In the genomic region with DNA sequence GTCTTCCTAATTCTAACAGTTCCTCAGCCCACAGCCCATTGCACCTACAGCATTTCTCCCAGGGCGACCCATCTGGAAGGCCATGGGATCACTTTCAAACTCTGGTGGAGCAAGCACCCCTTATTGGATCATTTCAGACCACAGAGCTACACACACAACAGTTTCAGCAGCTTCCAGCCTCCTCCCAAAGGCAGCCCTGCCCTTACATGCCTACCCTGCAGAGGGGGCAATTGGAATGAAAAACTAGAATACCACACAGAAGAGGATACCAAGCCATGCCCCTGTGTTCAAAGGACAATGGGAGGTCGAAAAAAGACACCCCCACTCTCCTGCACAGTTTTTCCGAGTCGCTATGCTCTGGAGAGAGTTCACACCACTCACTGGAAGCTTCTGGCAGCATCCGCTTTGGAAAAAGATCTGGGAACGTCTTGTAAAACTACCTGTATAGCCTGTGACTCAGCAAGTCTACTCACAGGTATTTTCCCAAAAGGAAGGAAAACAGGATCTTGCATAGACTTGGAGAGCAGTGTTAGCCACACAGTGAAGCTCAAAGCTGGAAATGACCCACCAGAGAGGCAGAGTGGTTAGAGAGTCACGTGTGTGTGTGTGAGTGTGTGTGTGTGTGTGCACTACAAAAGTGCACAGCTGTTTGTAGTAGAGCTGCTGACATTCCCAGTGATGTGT, we compare ENCODE assay signal across 19 mouse cellular contexts. TPM values are rescaled to one million over a fixed set of nuclear protein-coding genes. Genes with fewer than 3 reads are reported as not detected.
DNase-seq lines count a peak whose midpoint lies in the region; ATAC-seq and TF ChIP-seq lines count a peak whose summit lies in the region.
"Had no signal": no experiment of that assay in that cellular context is flagged by ENCODE, and none has a peak within 500 bp of the region (broad histone marks: within the 10 kb centered on the region; RNA-seq: fewer than 3 reads in every experiment).

No protein-coding gene starts in this region.

- no peak overlapping the region for H3K4me3 ChIP-seq in forebrain, postnatal 0 days (ENCODE audit: low read depth, low read length)
- H3K4me3 ChIP-seq in forebrain, embryonic 10.5 days = no peak overlapping the region
- no peak overlapping the region for H3K4me3 ChIP-seq in liver, embryonic 11.5 days (ENCODE audit: low read depth, low read length)
- no peak overlapping the region for H3K4me3 ChIP-seq in lung, embryonic 14.5 days (ENCODE audit: low read depth, low read length)
- no peak overlapping the region for H3K4me3 ChIP-seq in limb, embryonic 10.5 days
- H3K4me3 ChIP-seq: embryonic facial prominence, embryonic 15.5 days; forebrain, embryonic 13.5 days; heart, embryonic 15.5 days; hindbrain, embryonic 12.5 days; left cerebral cortex, adult 2 months; midbrain, embryonic 10.5 days; myocyte had no signal

- no peak overlapping the region for H3K9ac ChIP-seq in forebrain, postnatal 0 days
- no peak overlapping the region for H3K9ac ChIP-seq in liver, embryonic 11.5 days (ENCODE audit: low read depth, low read length)
- H3K9ac ChIP-seq in lung, embryonic 14.5 days = no peak overlapping the region
- H3K9ac ChIP-seq: embryonic facial prominence, embryonic 15.5 days; forebrain, embryonic 13.5 days; heart, embryonic 15.5 days; hindbrain, embryonic 12.5 days had no signal

- H3K9me3 ChIP-seq in forebrain, postnatal 0 days (ENCODE audit: low read length) = no peaks in the 10 kb centered on the region
- no peaks in the 10 kb centered on the region for H3K9me3 ChIP-seq in forebrain, embryonic 10.5 days
- no peaks in the 10 kb centered on the region for H3K9me3 ChIP-seq in liver, embryonic 11.5 days (ENCODE audit: control insufficient read depth, low read length)
- H3K9me3 ChIP-seq in lung, embryonic 14.5 days (ENCODE audit: low read depth, low read length) = no peaks in the 10 kb centered on the region
- H3K9me3 ChIP-seq in limb, embryonic 10.5 days (replicated peaks) = no peaks in the 10 kb centered on the region
- H3K9me3 ChIP-seq: embryonic facial prominence, embryonic 15.5 days; forebrain, embryonic 13.5 days; heart, embryonic 15.5 days; hindbrain, embryonic 12.5 days; midbrain, embryonic 10.5 days had no signal

- WGBS in forebrain, postnatal 0 days = 76% methylated on average over 7 of the region's 7 CpGs
- WGBS in forebrain, embryonic 10.5 days = 83% methylated on average over 7 of the region's 7 CpGs
- WGBS in liver, embryonic 11.5 days = 73% methylated on average over 7 of the region's 7 CpGs
- 62% methylated on average over 7 of the region's 7 CpGs for WGBS in lung, embryonic 14.5 days
- 76% methylated on average over 7 of the region's 7 CpGs for WGBS in limb, embryonic 10.5 days

- no peaks in the 10 kb centered on the region for H3K36me3 ChIP-seq in forebrain, postnatal 0 days (ENCODE audit: insufficient read depth)
- no peaks in the 10 kb centered on the region for H3K36me3 ChIP-seq in forebrain, embryonic 10.5 days (replicated peaks)
- H3K36me3 ChIP-seq in liver, embryonic 11.5 days (ENCODE audit: control insufficient read depth, insufficient read depth, low read length) = no peaks in the 10 kb centered on the region
- H3K36me3 ChIP-seq in lung, embryonic 14.5 days (ENCODE audit: insufficient read depth) = no peaks in the 10 kb centered on the region
- H3K36me3 ChIP-seq in limb, embryonic 10.5 days = no peaks in the 10 kb centered on the region
- H3K36me3 ChIP-seq: embryonic facial prominence, embryonic 15.5 days; heart, embryonic 15.5 days; hindbrain, embryonic 12.5 days; midbrain, embryonic 10.5 days had no signal

- peak; percentile 36 for TF ChIP-seq CTCF in forebrain, postnatal 0 days (IDR thresholded peaks at IDR 0.05; ENCODE audit: low read depth)
- peak; percentile 54 for TF ChIP-seq CTCF in lung, embryonic 14.5 days (IDR thresholded peaks at IDR 0.05; ENCODE audit: low read depth)

- no peak for ATAC-seq in forebrain, postnatal 0 days
- ATAC-seq in liver, embryonic 11.5 days (replicated peaks; ENCODE audit: low FRiP score) = peak; percentile 51; the same call in 1 of the 2 replicates
- ATAC-seq in lung, embryonic 14.5 days (ENCODE audit: insufficient read depth) = no peak
- ATAC-seq in cerebellum, adult (ENCODE audit: insufficient number of reproducible peaks, low FRiP score, low TSS enrichment) = no peak
- ATAC-seq: forebrain, embryonic 13.5 days had no signal

- H3K27ac ChIP-seq in forebrain, postnatal 0 days (ENCODE audit: low read depth, low read length) = no peak overlapping the region
- H3K27ac ChIP-seq in forebrain, embryonic 10.5 days = no peak overlapping the region
- no peak overlapping the region for H3K27ac ChIP-seq in liver, embryonic 11.5 days (ENCODE audit: low read depth, low read length)
- H3K27ac ChIP-seq in lung, embryonic 14.5 days (ENCODE audit: low read depth) = no peak overlapping the region
- H3K27ac ChIP-seq in limb, embryonic 10.5 days = no peak overlapping the region
- H3K27ac ChIP-seq: embryonic facial prominence, embryonic 15.5 days; forebrain, embryonic 13.5 days; heart, embryonic 15.5 days; hindbrain, embryonic 12.5 days; left cerebral cortex, adult 2 months; midbrain, embryonic 10.5 days had no signal

- no peak for DNase-seq in forebrain, postnatal 0 days
- no peak for DNase-seq in forebrain, embryonic 10.5 days (ENCODE audit: extremely low spot score, low spot score)
- DNase-seq in liver, embryonic 11.5 days (ENCODE audit: low spot score) = no peak
- no peak for DNase-seq in liver
- peak; percentile 27 for DNase-seq in lung, embryonic 14.5 days
- no peak for DNase-seq in limb, embryonic 10.5 days (ENCODE audit: low spot score)
- no peak for DNase-seq in yolk sac, embryonic 10.5 days (ENCODE audit: low spot score)
- DNase-seq: adrenal gland, postnatal 25 days; kidney, adult 2 months; right cerebral cortex, postnatal 14 days; thymus, adult 2 months had no signal

- no peaks in the 10 kb centered on the region for H3K4me1 ChIP-seq in forebrain, postnatal 0 days (ENCODE audit: insufficient read depth)
- no peaks in the 10 kb centered on the region for H3K4me1 ChIP-seq in forebrain, embryonic 10.5 days
- H3K4me1 ChIP-seq in liver, embryonic 11.5 days (replicated peaks; ENCODE audit: control insufficient read depth, insufficient read depth, low read length) = peaks cover 13% of the 10 kb centered on the region
- no peaks in the 10 kb centered on the region for H3K4me1 ChIP-seq in lung, embryonic 14.5 days (ENCODE audit: insufficient read depth)
- H3K4me1 ChIP-seq in limb, embryonic 10.5 days = no peaks in the 10 kb centered on the region
- H3K4me1 ChIP-seq: embryonic facial prominence, embryonic 15.5 days; forebrain, embryonic 13.5 days; heart, embryonic 15.5 days; hindbrain, embryonic 12.5 days; midbrain, embryonic 10.5 days had no signal

- no peak overlapping the region for H3K4me2 ChIP-seq in forebrain, postnatal 0 days (ENCODE audit: low read depth)
- H3K4me2 ChIP-seq in liver, embryonic 11.5 days = no peak overlapping the region
- no peak overlapping the region for H3K4me2 ChIP-seq in lung, embryonic 14.5 days
- H3K4me2 ChIP-seq: embryonic facial prominence, embryonic 15.5 days; forebrain, embryonic 13.5 days; heart, embryonic 15.5 days; hindbrain, embryonic 12.5 days had no signal

- H3K27me3 ChIP-seq in forebrain, postnatal 0 days (ENCODE audit: insufficient read depth, low read length) = no peaks in the 10 kb centered on the region
- no peaks in the 10 kb centered on the region for H3K27me3 ChIP-seq in forebrain, embryonic 10.5 days (ENCODE audit: poor library complexity, severe bottlenecking)
- no peaks in the 10 kb centered on the region; the same call in 1 of the 2 replicates for H3K27me3 ChIP-seq in liver, embryonic 11.5 days (replicated peaks; ENCODE audit: control insufficient read depth, insufficient read depth, low read length)
- H3K27me3 ChIP-seq in lung, embryonic 14.5 days (ENCODE audit: insufficient read depth, low read length) = no peaks in the 10 kb centered on the region
- no peaks in the 10 kb centered on the region for H3K27me3 ChIP-seq in limb, embryonic 10.5 days (ENCODE audit: low read depth, poor library complexity, severe bottlenecking)
- H3K27me3 ChIP-seq: embryonic facial prominence, embryonic 15.5 days; forebrain, embryonic 13.5 days; hindbrain, embryonic 12.5 days had no signal

RNA-seq across cellular contexts. Expression of gene Lpcat1, which starts 34.4 kb away (rescaled TPM):
- total RNA-seq in forebrain, postnatal 0 days (2014; rRNA removed) = 136 and 144 TPM in 2 replicates
- 76.5 and 87.2 TPM in 2 replicates for polyA plus RNA-seq in forebrain, postnatal 0 days (2015; fragmentation: Nextera tagmentation; extraction: Ambion mirVana)
- polyA plus RNA-seq in forebrain, embryonic 10.5 days (2016; fragmentation: Nextera tagmentation; extraction: Ambion mirVana) = 63.5 and 67.3 TPM in 2 replicates
- polyA plus RNA-seq in liver, embryonic 11.5 days (2014; fragmentation: Nextera tagmentation; extraction: Ambion mirVana) = 81.9 and 84.0 TPM in 2 replicates
- polyA plus RNA-seq in lung, embryonic 14.5 days (2014; fragmentation: Nextera tagmentation; extraction: Ambion mirVana) = 81.8 and 85.3 TPM in 2 replicates
- 51.5 and 56.7 TPM in 2 replicates for polyA plus RNA-seq in limb, embryonic 10.5 days (2016; fragmentation: Nextera tagmentation; extraction: Ambion mirVana)
